In the genomic region with DNA sequence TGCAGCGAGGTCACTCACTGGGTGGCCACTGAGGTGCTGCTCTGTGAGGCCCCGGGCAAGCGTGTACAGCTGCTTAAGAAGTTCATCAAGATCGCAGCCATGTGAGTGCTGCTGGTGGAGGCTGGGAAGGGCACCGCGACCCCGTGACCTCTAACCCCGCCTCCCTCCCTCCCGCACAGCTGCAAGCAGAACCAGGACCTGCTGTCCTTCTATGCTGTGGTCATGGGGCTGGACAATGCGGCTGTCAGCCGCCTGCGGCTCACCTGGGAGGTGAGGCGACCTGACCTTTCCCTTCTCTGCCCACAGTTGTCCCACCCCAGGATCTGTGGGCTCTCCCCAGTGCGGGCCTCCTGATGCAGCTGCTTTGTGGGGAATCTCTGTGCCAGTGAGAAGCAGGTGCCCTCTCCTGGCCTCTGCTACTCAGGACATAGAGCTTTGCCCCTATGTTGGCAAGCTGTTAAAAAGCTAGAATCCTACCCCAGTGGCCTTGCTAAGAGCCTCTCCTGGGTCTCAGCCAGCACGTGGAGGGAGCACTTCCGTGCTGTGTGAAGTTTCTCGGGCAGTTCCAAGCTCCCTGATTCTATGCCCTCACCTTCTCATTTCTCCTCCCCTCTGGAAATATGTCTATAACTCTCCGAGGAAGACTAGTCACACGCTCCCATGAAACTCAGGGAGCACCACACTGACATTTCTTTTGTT, we compare ENCODE assay signal across 8 mouse cellular contexts. TPM values are rescaled to one million over a fixed set of nuclear protein-coding genes. Genes with fewer than 3 reads are reported as not detected.
A peak's percentile ranks its signal among the peaks of the same experiment; 100 is the strongest.
DNase-seq lines count a peak whose midpoint lies in the region; ATAC-seq lines count a peak whose summit lies in the region.

No protein-coding gene starts in this region.

- H3K9ac ChIP-seq in embryonic facial prominence, embryonic 11.5 days (replicated peaks; ENCODE audit: low read length), result peak overlapping the region; percentile 1; the same call in 1 of the 2 replicates
- no peak overlapping the region for H3K9ac ChIP-seq in limb, embryonic 12.5 days (replicated peaks)
- peak overlapping the region; percentile 29; the same call in 1 of the 2 replicates for H3K9ac ChIP-seq in neural tube, embryonic 15.5 days (replicated peaks)

- no peaks in the 10 kb centered on the region for H3K27me3 ChIP-seq in embryonic facial prominence, embryonic 11.5 days (ENCODE audit: control insufficient read depth, insufficient read depth, low read length)
- H3K27me3 ChIP-seq in limb, embryonic 12.5 days, result 0 out of 2 replicates have a peak, but pooled peaks cover 4% of the 10 kb centered on the region
- H3K27me3 ChIP-seq in neural tube, embryonic 15.5 days (replicated peaks), result no peaks in the 10 kb centered on the region

- no peaks in the 10 kb centered on the region for H3K36me3 ChIP-seq in embryonic facial prominence, embryonic 11.5 days (replicated peaks; ENCODE audit: control insufficient read depth, insufficient read depth, low read depth, low read length)
- H3K36me3 ChIP-seq in limb, embryonic 12.5 days, result no peaks in the 10 kb centered on the region
- peaks cover 18% of the 10 kb centered on the region for H3K36me3 ChIP-seq in neural tube, embryonic 15.5 days

- H3K9me3 ChIP-seq in embryonic facial prominence, embryonic 11.5 days (replicated peaks; ENCODE audit: control insufficient read depth, low read length), result no peaks in the 10 kb centered on the region
- H3K9me3 ChIP-seq in limb, embryonic 12.5 days, result no peaks in the 10 kb centered on the region
- no peaks in the 10 kb centered on the region for H3K9me3 ChIP-seq in neural tube, embryonic 15.5 days (replicated peaks)

- WGBS in embryonic facial prominence, embryonic 11.5 days, result 9% methylated on average over 19 of the region's 19 CpGs
- WGBS in limb, embryonic 12.5 days, result 12% methylated on average over 19 of the region's 19 CpGs
- 11% methylated on average over 19 of the region's 19 CpGs for WGBS in neural tube, embryonic 15.5 days

- no peak overlapping the region for H3K4me2 ChIP-seq in embryonic facial prominence, embryonic 11.5 days (ENCODE audit: low read depth, low read length)
- H3K4me2 ChIP-seq in limb, embryonic 12.5 days, result peak overlapping the region; percentile 28
- H3K4me2 ChIP-seq in neural tube, embryonic 15.5 days, result peak overlapping the region; percentile 49

- H3K4me1 ChIP-seq in embryonic facial prominence, embryonic 11.5 days (ENCODE audit: control insufficient read depth, insufficient read depth, low read length), result peaks cover 5% of the 10 kb centered on the region; the same call in 1 of the 2 replicates
- peaks cover 38% of the 10 kb centered on the region for H3K4me1 ChIP-seq in limb, embryonic 12.5 days (replicated peaks)
- peaks cover 24% of the 10 kb centered on the region for H3K4me1 ChIP-seq in neural tube, embryonic 15.5 days

- no peak overlapping the region for H3K27ac ChIP-seq in embryonic facial prominence, embryonic 11.5 days (replicated peaks; ENCODE audit: low read depth, low read length)
- no peak overlapping the region for H3K27ac ChIP-seq in limb, embryonic 12.5 days
- H3K27ac ChIP-seq in neural tube, embryonic 15.5 days (replicated peaks), result no peak overlapping the region

- DNase-seq in kidney, postnatal 36 days, result peak; percentile 14 to 27
- no peak for DNase-seq in kidney, postnatal 10 days
- peak; percentile 16 for DNase-seq in embryonic facial prominence, embryonic 11.5 days (ENCODE audit: low spot score)
- DNase-seq in right cerebral cortex, postnatal 36 days (ENCODE audit: low spot score in 2 of 2), result no peak
- DNase-seq in spleen, postnatal 14 days (ENCODE audit: low spot score in 2 of 2), result no peak
- no peak for DNase-seq in lung, postnatal 25 days (ENCODE audit: low spot score)

- no peak overlapping the region for H3K4me3 ChIP-seq in embryonic facial prominence, embryonic 11.5 days (ENCODE audit: low read depth, low read length)
- H3K4me3 ChIP-seq in limb, embryonic 12.5 days (replicated peaks), result no peak overlapping the region
- no peak overlapping the region for H3K4me3 ChIP-seq in neural tube, embryonic 15.5 days (replicated peaks)

- no peak; the same call in 1 of the 2 replicates for ATAC-seq in embryonic facial prominence, embryonic 11.5 days (replicated peaks; ENCODE audit: insufficient number of reproducible peaks, low FRiP score, low TSS enrichment, low read depth)
- ATAC-seq in limb, embryonic 12.5 days (ENCODE audit: insufficient number of reproducible peaks, insufficient read depth, low FRiP score, low TSS enrichment, low read depth), result no peak
- no peak for ATAC-seq in neural tube, embryonic 15.5 days (ENCODE audit: low FRiP score)

RNA-seq across cellular contexts. Expression of a gene that starts 12.8 kb away (rescaled TPM):
- 1.1 TPM in 2 replicates for polyA plus RNA-seq in embryonic facial prominence, embryonic 11.5 days (2014; fragmentation: Nextera tagmentation; extraction: Ambion mirVana)
- polyA plus RNA-seq in limb, embryonic 12.5 days (2016; fragmentation: Nextera tagmentation; extraction: Ambion mirVana), result 2.5 and 3.3 TPM in 2 replicates
- polyA plus RNA-seq in neural tube, embryonic 15.5 days (2015; fragmentation: Nextera tagmentation; extraction: Ambion mirVana), result 12.5 and 13.7 TPM in 2 replicates

RNA-seq across cellular contexts. Expression of a gene that starts 14.1 kb away (rescaled TPM):
- polyA plus RNA-seq in embryonic facial prominence, embryonic 11.5 days (2014; fragmentation: Nextera tagmentation; extraction: Ambion mirVana), result 4.4 and 4.6 TPM in 2 replicates
- 5.6 and 5.8 TPM in 2 replicates for polyA plus RNA-seq in limb, embryonic 12.5 days (2016; fragmentation: Nextera tagmentation; extraction: Ambion mirVana)
- polyA plus RNA-seq in neural tube, embryonic 15.5 days (2015; fragmentation: Nextera tagmentation; extraction: Ambion mirVana), result 3.9 and 4.8 TPM in 2 replicates

RNA-seq across cellular contexts. Expression of a gene that starts 44.6 kb away (rescaled TPM):
- polyA plus RNA-seq in embryonic facial prominence, embryonic 11.5 days (2014; fragmentation: Nextera tagmentation; extraction: Ambion mirVana), result 41.9 and 44.3 TPM in 2 replicates
- 48.1 and 54.1 TPM in 2 replicates for polyA plus RNA-seq in limb, embryonic 12.5 days (2016; fragmentation: Nextera tagmentation; extraction: Ambion mirVana)
- polyA plus RNA-seq in neural tube, embryonic 15.5 days (2015; fragmentation: Nextera tagmentation; extraction: Ambion mirVana), result 44.3 and 46.8 TPM in 2 replicates

RNA-seq across cellular contexts. Expression of a gene that starts 54.0 kb away (rescaled TPM):
- polyA plus RNA-seq in embryonic facial prominence, embryonic 11.5 days (2014; fragmentation: Nextera tagmentation; extraction: Ambion mirVana), result 20.2 and 22.0 TPM in 2 replicates
- polyA plus RNA-seq in limb, embryonic 12.5 days (2016; fragmentation: Nextera tagmentation; extraction: Ambion mirVana), result 32.7 and 35.3 TPM in 2 replicates
- polyA plus RNA-seq in neural tube, embryonic 15.5 days (2015; fragmentation: Nextera tagmentation; extraction: Ambion mirVana), result 27.5 and 30.1 TPM in 2 replicates

RNA-seq across cellular contexts. Expression of a gene that starts 58.3 kb away (rescaled TPM):
- 55.4 and 57.1 TPM in 2 replicates for polyA plus RNA-seq in embryonic facial prominence, embryonic 11.5 days (2014; fragmentation: Nextera tagmentation; extraction: Ambion mirVana)
- 44.8 and 48.5 TPM in 2 replicates for polyA plus RNA-seq in limb, embryonic 12.5 days (2016; fragmentation: Nextera tagmentation; extraction: Ambion mirVana)
- polyA plus RNA-seq in neural tube, embryonic 15.5 days (2015; fragmentation: Nextera tagmentation; extraction: Ambion mirVana), result 3.8 and 12.0 TPM in 2 replicates

Comparison
In these comparisons a context has a peak if more than half of its experiments do, and no peak if none do; other contexts are left out.
1. DNase-seq: peak in kidney, postnatal 36 days (2 of 2) and embryonic facial prominence, embryonic 11.5 days (single experiment); none in kidney, postnatal 10 days (single experiment), right cerebral cortex, postnatal 36 days (0 of 2), spleen, postnatal 14 days (0 of 2) and lung, postnatal 25 days (single experiment).